Mouse (Mus musculus) G1E (cell line): ENCODE data around the gene Lima1. TPM values are rescaled to one million over a fixed set of nuclear protein-coding genes. Genes with fewer than 3 reads are reported as not detected.

Experiments
- ATAC-seq: 2 replicates; pipeline ENCODE4 v1.8.0; 2016; ENCODE audit warnings: mild to moderate bottlenecking; ENCODE audit not compliant: insufficient number of reproducible peaks, poor library complexity, low FRiP score, severe bottlenecking; ENCODE audit errors: extremely low read depth
- DNase-seq: peaks from one replicate; pipeline ENCODE4 v3.0.0; 2012; ENCODE audit warnings: low spot score
- H3K27me3 ChIP-seq: 2 replicates; pipeline ENCODE4 v1.6.1; 2012; ENCODE audit warnings: mild to moderate bottlenecking, low read length, inconsistent platforms; ENCODE audit not compliant: insufficient read depth
- H3K36me3 ChIP-seq: replicated peaks from 2 replicates; pipeline ENCODE3; 2012; ENCODE audit warnings: mild to moderate bottlenecking, inconsistent platforms
- H3K4me1 ChIP-seq: 2 replicates; pipeline ENCODE4 v1.6.1; 2012; ENCODE audit warnings: low read depth, low read length, inconsistent platforms, mixed read lengths; ENCODE audit not compliant: insufficient read depth
- H3K4me3 ChIP-seq: 2 replicates; pipeline ENCODE4 v1.5.1; 2012; ENCODE audit warnings: low read depth, mild to moderate bottlenecking, inconsistent platforms, low read length, moderate library complexity, mixed read lengths
- H3K9me3 ChIP-seq: replicated peaks from 2 replicates; pipeline ENCODE4 v1.6.1; 2012; ENCODE audit warnings: inconsistent platforms
- CTCF ChIP-seq: IDR thresholded peaks from 2 replicates; pipeline ENCODE4 v1.5.1; 2012; ENCODE audit warnings: low read depth, low read length, inconsistent platforms, mixed read lengths
- GATA1 ChIP-seq: IDR thresholded peaks from 2 replicates; pipeline ENCODE4 v1.6.1; 2012; ENCODE audit warnings: borderline replicate concordance, low read length, inconsistent platforms, mixed read lengths
- GATA2 ChIP-seq: IDR thresholded peaks from 2 replicates; pipeline ENCODE4 v1.6.1; 2012; ENCODE audit warnings: low read depth, low read length, inconsistent platforms, borderline replicate concordance
- POLR2AphosphoS5 ChIP-seq: IDR thresholded peaks from 2 replicates; pipeline ENCODE4 v1.6.1; 2012; ENCODE audit warnings: low read depth, low read length, inconsistent platforms; ENCODE audit not compliant: insufficient replicate concordance
- TAL1 ChIP-seq: conservative IDR thresholded peaks from 2 replicates; pipeline ENCODE4 v1.6.1; 2012; ENCODE audit warnings: low read depth, low read length, inconsistent platforms, mixed read lengths
- polyA plus RNA-seq: library from polyadenylated mRNA; stranded (reverse); fragments of >175 nt; gene quantifications from 2 replicates; pipeline ENCODE4 v1.2.3, GENCODE M21; 2012
- total RNA-seq, 2 experiments: library from RNA; stranded (forward) in 1 of 2; stranded (reverse) in 1 of 2; fragments of 200-1000 nt in 1 of 2; fragments of >200 nt in 1 of 2; fragmentation: Nextera tagmentation in 1 of 2; gene quantifications; 2 replicates each; pipeline ENCODE4 v1.2.3; 2014 to 2017

The Lima1 gene
- total and polyA plus RNA-seq, 3 experiments = 0.01 to 0.87 TPM; not detected in 1

DNA sequence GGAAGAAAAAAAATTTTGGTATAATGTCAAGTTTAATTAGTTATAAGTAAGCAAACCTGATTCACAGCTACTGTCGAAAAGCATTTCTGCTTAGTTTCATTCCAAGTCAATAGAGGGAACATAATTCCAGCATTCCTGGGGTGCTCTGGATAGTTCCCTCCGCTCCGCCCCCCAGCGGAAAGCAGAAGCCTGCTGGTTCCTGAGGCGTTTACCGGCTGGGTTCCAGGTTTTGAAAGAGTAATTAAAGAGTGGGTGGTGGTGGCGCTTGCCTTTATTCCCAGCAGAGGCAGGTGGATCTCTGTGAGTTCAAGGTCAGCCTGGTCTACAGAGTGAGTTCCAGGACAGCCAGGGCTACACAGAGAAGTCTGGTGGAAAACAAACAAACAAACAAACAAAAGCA, 10.2 kb downstream of the Lima1 start:
- no peaks in the 10 kb centered on the region for H3K36me3 ChIP-seq
- ATAC-seq (no peak), DNase-seq (no peak)
- H3K9me3 ChIP-seq = no peaks in the 10 kb centered on the region
- H3K4me1 ChIP-seq = no peaks in the 10 kb centered on the region
- TF ChIP-seq CTCF (no peak), GATA2 (no peak), TAL1 (no peak), GATA1 (no peak), POLR2AphosphoS5 (no peak)
- peaks cover 10% of the 10 kb centered on the region for H3K27me3 ChIP-seq
- H3K4me3 ChIP-seq = no peak overlapping the region

- DNase-seq = no peak
- H3K4me3 ChIP-seq = no peak overlapping the region
- TF ChIP-seq TAL1 (no peak), GATA2 (no peak)
Measured at GRCm38 (mm10) chr15:99863786-99864185, 11.5 kb downstream of the Lima1 start.

DNA sequence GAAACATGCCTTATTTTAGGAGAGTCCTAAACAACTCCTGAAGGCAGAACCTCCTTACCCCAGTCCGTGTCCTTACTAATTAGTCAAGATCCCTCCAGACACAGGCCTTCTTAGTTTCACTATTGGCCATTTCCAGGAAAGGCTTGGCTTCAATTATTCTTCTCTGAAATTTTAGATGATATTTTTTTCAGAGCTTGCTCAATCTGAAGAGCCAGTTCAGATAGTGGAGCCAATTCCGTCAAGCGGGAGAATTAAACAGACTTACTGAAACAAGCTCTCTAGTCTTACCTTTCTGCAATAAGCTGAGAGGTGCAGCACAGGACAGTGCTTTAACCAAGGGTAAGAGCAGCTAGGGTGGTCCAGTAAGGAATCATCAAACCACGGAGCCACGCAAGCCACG, 11.9 kb downstream of the Lima1 start:
- no peak overlapping the region for H3K4me3 ChIP-seq
- no peak for DNase-seq
- TF ChIP-seq CTCF (no peak), GATA1 (no peak), POLR2AphosphoS5 (no peak), TAL1 (no peak), GATA2 (no peak)
- no peaks in the 10 kb centered on the region for H3K9me3 ChIP-seq
- H3K36me3 ChIP-seq = no peaks in the 10 kb centered on the region
- ATAC-seq = no peak
- H3K4me1 ChIP-seq = no peaks in the 10 kb centered on the region
- peaks cover 9% of the 10 kb centered on the region for H3K27me3 ChIP-seq

More at GRCm38 (mm10) chr15:99863786-99864185, 11.5 kb downstream of the Lima1 start:
- H3K4me1 ChIP-seq = no peaks in the 10 kb centered on the region
- H3K9me3 ChIP-seq = no peaks in the 10 kb centered on the region
- no peak for ATAC-seq
- peaks cover 12% of the 10 kb centered on the region for H3K27me3 ChIP-seq
- H3K36me3 ChIP-seq = no peaks in the 10 kb centered on the region

- TF ChIP-seq GATA2 (no peak), GATA1 (no peak), POLR2AphosphoS5 (no peak), TAL1 (no peak), CTCF (no peak)
- Histone ChIP-seq H3K9me3 (no peaks in the 10 kb centered on the region), H3K4me3 (no peak overlapping the region), H3K4me1 (no peaks in the 10 kb centered on the region), H3K36me3 (no peaks in the 10 kb centered on the region), H3K27me3 (peaks cover 8% of the 10 kb centered on the region)
- no peak for DNase-seq
- no peak for ATAC-seq
Measured at GRCm38 (mm10) chr15:99862473-99862872, 12.8 kb downstream of the Lima1 start.

DNA sequence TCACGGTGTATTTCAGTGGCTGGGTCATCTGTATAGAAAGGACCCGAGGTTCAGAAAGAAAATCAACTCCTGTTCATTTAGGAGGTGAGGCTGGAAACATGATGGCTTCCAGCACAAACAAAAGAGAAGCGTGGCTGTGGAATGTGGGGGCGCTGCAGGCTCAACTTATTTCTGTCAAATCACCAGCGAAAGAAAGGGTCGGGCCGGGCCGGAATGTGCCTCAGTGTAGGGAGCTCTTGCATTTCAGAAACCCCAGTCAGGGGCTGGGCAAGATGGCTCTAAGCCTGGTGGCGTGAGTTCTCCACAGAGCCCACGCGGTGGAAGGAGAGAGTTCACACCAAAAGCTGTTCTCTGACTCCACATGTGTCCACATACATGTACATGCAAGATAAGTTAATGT, 13.3 kb downstream of the Lima1 start:
- Histone ChIP-seq H3K27me3 (peaks cover 8% of the 10 kb centered on the region), H3K36me3 (no peaks in the 10 kb centered on the region), H3K4me1 (no peaks in the 10 kb centered on the region), H3K4me3 (no peak overlapping the region), H3K9me3 (no peaks in the 10 kb centered on the region)
- no peak for TF ChIP-seq GATA1
- TF ChIP-seq GATA2 = no peak
- TF ChIP-seq POLR2AphosphoS5 = no peak
- no peak for TF ChIP-seq CTCF
- no peak for TF ChIP-seq TAL1
- ATAC-seq = no peak
- DNase-seq = no peak

DNA sequence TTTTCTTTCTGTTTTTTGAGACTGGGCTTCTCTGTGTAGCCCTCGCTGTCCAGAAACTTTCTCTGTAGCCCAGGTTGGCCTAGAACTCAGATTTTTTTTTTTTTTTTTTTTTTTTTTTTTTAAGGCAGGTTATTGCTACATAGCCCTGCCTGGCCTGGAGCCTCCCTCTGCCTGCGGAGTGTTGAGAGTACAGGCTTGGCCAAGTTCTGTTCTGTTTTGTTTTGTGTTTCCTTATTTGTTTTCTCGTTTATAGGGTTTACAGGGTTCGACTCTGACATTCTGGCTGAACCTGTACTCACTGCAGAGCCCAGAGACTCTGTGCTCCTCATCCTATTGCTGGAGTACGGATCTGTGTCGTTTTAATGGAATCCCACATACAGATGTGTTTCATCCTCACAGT, 13.7 kb downstream of the Lima1 start:
- DNase-seq (no peak), ATAC-seq (no peak)
- peaks cover 7% of the 10 kb centered on the region for H3K27me3 ChIP-seq
- H3K4me1 ChIP-seq = no peaks in the 10 kb centered on the region
- H3K9me3 ChIP-seq = no peaks in the 10 kb centered on the region
- no peak overlapping the region for H3K4me3 ChIP-seq
- TF ChIP-seq GATA1 (no peak), TAL1 (no peak), GATA2 (no peak), POLR2AphosphoS5 (no peak), CTCF (no peak)
- no peaks in the 10 kb centered on the region for H3K36me3 ChIP-seq
